Mouse (Mus musculus) layer of hippocampus, adult 11-12 months (tissue): ENCODE measurements at regions not wholly inside any gene's neighbourhood (a gene's known extent, or its start where the extent isn't known, plus 50 kb on each side); places are given as distances from the start of the nearest gene placed in this dataset.
A peak's percentile ranks its signal among the peaks of the same experiment; 100 is the strongest.

Experiments
- DNase-seq: peaks from one replicate; pipeline ENCODE4 v3.0.0; 2022; ENCODE audit warnings: low spot score

DNA sequence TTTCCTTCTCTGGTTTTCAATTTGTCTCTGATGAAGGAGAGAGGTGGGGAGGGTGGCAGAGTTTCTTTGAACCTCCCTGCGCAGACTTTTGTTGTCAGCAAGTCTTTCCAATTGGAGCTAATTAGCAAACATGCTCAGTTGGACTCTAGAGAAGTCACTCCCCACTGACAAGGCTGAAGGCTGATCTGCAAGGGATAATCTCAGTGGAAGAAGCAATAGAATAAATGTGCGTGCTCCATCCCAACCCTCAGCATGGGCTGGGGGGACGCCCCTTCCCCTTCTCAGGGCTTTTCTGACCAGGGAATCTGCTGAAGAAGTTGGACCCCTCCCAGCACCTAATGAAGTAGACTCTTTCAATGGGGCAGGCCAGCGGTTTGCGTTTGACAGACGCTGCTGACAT is 353.8 kb downstream of the Pmp22 start:
- no peak for DNase-seq

DNA sequence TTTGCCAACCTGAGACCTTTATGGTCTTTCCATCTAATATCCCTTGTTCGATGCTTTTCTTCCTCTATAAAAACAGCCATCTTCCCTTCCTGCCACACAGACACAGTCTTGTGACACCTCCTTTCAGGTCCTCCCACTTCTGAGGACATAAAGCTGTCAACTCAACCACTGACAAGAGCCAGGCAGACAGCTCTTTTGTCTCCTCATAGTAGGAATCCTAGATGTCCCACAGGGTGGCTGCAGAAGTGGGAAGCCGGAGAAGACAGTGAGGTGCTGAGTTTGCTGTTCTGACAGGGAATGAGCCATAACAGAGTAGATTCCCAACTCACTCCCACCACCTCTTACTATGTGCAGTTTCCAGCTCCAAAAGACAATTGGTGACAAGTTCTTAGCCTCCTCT is 358.4 kb downstream of the Pmp22 start:
- no peak for DNase-seq

DNA sequence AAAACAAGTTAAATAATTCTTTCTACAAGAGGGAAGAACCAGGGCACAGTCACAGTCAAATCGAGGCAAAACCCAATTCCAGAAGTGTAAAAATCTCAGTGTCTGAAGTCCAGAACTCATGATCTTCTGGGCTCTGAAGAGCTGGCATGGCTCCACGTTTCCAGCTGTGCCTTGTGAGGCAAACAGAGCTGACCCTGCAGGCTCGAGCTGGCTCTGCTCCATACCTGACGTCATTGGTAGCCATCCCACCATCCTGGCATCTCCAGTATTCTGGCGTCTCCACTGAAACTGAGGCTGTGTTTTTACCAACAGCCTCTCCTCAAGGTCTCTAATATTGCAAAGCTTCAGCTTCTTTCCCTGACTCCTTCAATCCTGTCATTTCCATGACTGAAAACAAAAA is 373.4 kb downstream of the Pmp22 start:
- DNase-seq: peak; percentile 50

DNA sequence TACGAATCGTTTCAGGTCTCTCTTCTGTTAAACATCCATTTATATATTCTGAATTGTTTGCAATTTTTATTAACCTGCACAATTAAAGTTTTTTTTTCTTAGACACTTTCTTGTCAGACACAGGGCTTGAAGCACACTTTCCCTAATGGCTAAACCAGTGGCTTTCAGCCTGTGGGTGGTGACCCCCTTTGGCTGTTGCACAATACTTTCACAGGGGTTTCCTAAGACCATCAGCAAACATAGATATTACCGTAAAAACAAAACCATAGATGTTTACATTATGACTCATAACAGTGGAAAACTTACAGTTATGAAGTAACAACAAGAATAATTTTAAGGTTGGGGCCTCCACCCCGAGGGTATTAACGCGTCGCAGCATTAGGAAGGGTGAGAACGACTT is 378.6 kb downstream of the Pmp22 start:
- DNase-seq: no peak

DNA sequence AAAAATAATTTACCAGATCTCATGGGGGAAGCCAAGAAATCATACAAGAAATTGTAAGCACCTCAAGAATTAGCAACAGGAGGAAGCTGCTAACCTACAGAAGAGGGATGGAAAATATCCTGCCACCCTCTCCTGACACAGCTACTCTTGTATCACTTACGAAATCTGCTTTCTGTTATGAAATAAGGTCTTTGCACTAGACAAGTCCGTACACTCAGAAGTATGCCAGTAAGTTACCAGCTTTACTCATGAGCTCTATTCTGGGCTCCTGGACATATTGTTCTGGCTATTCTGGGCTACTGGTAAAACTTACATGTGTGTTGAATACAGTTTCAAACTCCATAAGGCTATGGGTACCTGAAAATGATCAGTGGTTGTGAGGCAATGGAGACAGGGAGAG is 379.9 kb downstream of the Pmp22 start:
- no peak for DNase-seq

DNA sequence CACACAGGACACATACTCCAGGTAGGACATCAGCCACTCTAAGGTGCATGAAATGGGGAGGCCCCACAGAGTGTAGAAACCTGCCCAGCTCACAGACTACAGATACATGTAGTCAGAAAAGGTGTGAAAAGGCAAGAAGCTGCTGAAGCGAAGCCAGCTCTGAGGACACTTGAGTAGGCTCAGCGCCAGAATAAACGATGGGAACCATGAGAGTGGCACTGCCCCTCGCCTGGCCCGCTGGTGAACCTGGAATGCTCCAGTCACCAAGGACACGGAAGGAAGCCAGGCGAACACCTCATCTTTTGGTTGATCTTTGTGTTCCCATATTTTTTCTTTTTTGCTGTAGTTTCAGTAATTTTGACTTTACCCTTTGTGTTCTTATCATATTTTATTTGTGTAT is 381.8 kb downstream of the Pmp22 start:
- no peak for DNase-seq

DNA sequence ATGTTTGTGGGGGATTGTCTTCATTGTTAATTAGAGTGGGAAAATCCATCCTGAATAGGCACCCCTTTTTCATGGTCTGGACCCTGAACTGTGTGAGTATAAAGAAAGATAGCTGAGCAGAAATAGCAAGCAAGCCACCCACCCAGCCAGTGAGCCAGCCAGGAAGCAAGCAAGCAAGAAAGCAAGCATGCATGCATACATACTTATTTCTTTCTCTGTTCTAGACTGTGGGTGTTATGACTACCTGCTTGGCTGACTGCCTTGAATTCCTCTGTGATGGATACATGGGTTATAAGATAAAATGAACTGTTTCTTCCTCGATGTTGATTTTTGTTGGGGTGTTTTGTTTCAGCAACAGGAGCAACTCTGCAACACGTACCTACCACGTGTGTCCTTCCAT is 385.8 kb downstream of the Pmp22 start:
- no peak for DNase-seq

DNA sequence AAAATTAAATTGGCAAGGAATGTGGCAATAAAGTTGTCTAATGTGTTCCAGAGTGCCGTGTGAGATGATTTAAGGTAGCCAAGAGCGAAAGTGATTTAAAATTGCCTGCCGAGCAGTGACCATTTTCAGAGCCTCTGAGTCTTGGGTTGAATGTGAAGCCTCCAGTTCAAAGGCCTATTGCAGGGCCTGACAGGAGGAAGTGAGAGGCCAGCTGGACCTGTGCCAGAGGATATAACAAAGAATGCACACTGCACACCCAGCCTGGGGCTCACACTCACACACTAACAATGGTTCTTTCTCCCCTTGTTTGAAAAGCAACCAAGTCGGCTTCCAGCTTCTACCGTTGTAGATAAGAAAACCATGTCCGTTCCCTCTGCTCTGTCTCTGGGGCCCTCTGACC is 390.1 kb downstream of the Pmp22 start:
- DNase-seq: peak; percentile 54

DNA sequence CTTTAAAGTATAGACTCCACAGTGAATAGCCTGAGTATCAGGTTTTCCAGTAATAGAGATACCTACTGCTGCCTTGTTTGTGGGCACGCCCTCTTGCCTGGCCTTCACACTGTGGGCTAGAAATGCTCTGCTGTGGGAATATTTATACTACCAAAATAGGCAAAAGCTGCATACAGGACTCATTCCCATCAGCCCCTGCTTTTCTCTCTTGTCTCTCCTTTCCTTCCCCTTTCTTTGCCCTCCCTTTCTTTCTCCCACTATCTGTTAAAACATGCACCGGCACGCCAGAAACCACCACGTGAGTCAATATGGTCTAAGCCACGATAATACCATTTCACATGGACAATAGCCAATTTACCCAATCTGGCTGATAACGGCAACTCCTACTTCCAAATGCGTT is 395.5 kb downstream of the Pmp22 start:
- no peak for DNase-seq

DNA sequence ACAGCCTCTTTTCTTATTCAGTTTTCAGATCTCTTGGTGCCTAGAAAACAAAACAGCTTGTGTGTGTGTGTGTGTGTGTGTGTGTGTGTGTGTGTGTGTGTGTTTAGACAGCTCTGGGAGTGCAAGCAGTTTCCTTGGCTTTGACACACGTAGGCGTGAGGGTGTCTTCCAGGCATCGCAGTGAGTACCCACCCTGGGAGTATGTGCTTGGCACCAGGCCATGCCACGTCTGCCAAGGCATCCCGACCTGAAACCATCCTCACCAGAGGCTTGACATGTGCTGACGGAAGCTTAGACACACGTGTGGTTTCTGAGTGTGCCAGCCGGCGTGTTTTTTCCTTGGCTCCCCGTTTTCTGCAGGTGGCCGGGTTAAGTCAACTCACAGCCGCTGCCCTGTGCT is 396.6 kb downstream of the Pmp22 start:
- no peak for DNase-seq

DNA sequence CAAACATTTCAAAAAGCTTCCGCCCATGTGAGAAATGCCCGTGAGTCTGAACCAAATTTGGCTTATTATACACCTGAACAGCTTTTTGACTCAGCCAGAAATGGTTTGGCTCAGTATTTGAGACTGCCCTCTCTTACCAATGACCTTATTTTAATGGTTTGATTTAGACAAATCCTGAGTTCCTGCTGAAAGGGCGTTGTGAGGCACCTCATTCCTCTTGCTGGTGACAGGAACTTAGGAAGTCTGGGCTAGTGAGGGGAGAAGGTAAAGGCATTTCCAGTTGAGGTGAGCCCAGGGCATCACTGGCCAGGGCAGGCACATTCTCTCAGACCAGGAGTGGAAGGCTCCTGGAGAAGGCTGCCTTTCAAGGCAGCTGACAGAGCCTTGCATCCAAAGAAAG is 396.1 kb downstream of the Hs3st3b1 start:
- no peak for DNase-seq

DNA sequence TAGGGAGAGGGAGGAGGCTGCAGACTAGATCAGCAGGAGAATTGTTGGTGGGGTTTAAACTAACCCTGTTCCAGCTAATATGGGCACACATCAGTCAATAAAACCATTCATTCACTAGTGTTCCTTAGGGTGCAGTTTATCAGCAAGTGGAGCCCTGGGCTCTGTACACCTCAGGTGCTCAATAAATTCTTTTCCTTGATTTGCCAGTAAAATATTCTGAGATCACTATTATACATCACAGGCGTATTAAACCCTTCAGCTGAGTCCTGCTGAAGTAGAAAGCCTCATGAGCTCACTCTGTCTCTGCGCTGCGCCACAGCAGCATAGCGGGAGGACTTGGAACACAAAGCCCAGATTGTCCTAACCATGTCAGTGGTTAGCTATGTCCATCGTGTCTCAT is 389.3 kb downstream of the Hs3st3b1 start:
- no peak for DNase-seq

DNA sequence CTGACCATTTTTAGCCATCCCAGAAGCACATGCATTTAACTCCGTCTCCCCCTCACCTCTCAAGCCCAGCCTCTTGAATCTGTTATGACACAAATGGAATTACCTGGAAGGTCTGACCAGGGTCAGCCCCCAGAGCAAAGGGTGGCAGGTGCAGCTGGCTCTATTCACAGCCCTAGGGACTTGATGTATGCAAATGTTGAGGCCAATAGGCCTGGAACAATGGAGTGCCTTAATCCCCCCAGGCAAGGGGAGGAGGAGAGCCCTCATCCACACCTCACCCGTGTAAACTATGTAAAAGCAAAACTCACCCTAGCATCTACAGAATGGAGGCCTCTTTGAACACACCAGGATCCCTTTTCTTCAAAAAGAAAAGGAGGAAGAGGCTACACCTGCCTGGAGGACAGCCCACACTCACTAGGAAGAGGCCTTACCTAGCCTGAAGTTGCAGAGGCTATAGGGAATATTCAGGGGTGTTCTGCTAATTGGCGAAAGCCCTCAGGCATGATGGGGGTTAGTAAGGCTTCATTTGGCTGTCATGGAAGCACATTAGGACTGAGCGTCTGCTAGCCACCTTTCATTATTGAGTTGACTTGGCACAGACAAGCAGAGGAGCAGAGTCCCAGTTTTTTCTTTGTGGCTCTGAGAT is 388.4 kb downstream of the Hs3st3b1 start:
- DNase-seq: no peak

DNA sequence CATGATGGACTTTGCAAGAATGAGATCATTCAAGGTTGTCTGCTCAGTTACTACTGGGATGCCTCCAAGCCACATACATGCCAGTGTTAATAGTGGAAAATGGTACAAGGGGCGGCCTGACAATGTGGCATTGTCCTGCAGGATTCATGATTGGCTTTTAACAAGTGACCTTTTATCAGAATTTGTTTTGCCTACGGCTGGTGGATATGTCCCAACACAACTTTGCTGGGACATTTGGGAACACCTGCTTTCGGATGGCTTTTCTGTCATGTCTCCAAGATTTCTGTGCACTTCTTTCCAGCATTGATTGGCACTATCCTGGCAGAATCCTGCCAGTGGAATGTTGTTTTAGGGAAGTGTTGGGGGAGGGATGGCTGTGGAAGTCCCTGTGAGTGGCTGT is 384.4 kb downstream of the Hs3st3b1 start:
- peak; percentile 5 for DNase-seq

DNA sequence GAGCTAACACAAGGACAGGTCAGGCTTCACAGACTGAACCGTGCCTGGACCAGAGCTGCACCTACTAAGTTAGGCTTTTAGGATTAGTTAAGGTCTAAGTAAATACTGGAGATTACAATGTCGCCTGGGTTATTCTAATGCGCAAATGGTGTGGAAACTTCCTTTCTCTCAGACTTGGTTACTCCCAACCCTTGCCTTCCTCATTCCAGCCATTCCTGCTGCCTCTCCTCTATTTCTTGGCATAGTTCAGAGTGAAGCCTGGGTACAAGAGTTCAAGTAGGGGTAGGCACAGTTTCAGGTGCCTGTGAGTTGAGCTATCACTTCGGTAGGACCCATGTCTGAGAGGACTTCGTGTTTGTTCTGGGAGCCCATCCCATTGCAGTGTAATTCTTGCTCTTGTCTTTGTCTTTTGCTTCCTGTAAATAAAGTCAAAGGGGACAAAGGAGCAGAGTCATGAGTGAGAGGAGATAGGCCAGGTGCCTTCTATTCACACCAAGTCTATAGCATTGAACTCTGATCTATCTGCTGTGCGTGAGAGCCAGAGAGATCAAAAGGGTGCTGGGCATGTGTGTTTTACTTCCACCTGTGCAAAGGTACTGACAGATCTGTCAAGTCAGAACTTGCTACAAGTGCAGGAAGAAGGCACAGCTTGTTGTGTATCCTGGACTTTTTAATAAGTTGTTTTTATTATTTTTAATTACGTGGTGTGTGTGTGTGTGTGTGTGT is 378.0 kb downstream of the Hs3st3b1 start:
- no peak for DNase-seq

DNA sequence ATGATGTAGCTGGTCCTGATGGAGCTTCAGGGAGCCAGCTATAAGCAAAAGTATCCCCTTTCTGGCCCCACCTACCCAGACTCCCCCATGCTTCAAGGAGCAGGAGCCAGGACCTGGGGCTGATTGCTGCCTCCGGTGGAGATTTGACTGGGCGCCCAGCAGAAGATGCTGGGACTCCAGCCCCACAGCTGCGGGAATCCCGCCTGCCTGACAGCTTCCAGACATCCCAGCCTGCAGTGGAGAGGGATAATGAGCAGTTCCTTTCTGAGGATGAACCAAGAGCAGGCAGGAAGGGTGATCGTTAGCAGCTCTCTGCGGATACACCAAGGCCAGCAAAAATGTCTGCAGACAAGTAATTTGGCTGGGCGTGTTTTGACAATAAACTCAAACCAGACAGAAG is 376.6 kb downstream of the Hs3st3b1 start:
- DNase-seq: no peak

DNA sequence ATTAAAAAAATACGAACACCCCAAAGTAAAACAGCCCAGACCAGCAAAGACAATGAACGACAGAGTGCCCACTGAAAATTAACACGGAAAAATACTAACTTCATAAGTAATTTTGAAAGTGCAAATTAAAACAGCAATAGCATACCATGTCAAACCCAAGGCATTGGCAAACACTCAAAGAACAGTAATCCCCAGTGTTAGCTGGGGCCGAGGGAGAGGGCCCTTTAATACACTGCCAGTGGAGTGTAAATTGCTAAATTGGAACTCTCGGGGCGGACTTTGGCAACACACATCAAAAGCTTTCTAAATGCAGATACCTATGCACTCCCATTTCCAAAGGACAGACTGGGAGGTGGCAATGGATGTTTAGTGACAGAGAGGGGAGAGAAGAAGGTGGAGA is 361.6 kb downstream of the Hs3st3b1 start:
- no peak for DNase-seq

DNA sequence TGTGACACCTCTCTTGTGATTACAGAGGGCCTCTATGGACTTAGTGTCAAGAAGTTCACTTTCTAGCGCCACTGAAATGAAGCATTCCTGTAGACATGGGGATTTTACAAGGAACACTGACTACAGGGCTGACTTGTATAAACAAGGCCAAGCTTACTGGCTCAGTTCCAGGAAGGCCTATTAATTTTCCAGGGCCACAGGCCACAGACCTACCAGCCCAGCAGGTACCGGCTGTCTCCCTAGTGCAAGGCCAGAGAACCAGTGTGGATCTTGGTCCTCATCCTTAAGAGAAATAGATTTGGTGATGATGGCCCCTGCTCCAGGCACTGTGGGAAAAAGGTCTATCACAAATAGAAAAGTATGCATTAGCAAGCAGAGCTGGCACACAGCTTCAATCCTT is 359.4 kb downstream of the Hs3st3b1 start:
- no peak for DNase-seq

DNA sequence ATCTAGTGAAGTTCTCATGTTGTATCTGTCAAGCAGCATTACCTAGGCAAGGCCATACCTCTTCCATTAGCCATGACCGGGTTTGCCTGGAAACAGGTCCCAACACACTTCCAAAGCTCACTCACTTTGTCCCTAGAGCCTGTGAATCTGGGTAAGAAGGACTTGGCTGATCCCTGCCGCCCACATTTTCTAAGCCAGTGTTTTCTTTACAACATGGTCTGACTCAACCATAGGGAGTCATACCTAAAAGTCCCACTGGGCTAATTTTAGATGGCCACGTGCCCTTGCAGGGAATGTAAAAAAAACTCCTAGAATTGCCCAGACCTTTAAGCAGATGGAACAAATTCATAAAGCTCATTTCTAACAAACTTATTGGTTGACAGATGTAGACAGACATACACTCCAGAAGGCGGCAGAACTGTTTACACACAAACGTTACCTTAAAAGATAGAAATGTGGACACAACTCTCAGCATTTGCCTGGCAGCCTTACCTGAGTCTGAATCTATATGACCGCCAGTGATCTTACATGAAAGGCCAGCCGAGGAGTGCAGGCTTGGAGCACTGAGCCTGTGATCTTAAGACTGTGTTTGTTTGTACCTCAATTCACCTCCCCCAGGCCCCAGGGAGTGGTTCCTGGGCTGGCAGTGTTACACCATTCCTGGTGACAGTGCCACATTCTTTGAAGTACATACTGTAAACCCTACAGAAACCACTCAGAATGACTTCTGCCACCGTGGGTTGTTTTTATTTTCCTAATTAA is 356.4 kb downstream of the Hs3st3b1 start:
- DNase-seq: no peak

DNA sequence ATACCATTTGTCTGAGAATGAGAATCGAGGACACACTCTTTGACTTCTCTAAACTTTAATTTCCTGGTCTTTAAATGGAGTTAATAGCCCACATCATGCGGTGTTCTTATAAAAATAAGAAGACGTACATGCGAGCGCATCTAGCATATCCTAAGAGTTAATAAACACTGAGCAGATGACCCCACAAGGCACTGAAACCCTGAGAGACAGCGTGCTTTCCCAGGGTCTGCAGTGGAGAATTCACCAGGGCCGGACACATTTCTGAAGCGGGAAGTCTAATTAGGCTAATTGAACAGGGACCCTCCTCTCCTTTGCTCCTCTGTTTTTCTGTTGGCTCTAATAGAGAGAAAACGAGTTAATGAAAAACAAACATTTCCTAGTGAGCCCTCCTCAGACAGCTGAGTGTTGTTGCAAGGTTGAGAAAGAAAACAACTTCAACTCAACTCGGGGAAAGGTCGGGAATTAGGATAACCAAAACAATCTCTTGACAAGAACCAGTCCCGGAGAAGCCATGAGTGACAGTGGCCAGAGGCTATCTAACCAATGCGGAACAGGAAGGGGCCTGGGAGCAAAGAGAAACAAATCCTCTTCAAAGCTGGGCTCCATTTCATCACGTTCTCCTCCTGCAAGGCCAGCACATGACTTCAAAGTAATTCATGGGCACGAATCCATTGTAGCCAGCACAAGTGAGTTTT is 352.2 kb downstream of the Hs3st3b1 start:
- no peak for DNase-seq

DNA sequence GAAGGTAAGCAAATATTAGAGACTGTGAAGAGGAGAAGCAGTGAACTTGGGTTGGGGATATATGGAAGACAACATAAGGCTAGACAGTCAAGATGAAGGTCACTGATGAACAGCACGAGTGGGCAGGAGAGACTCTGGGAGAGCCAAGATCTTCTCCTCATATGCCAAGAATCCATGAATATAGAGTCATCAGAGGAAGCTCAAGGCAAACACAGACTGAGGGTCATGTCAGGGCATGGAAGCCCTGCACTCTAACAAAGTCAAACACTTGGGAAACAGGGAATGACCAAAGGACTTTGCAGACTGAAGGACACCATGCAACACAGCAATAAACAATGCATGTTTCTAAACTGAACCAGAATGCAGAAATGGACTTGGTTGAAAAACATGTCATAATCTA is 351.4 kb downstream of the Hs3st3b1 start:
- no peak for DNase-seq

DNA sequence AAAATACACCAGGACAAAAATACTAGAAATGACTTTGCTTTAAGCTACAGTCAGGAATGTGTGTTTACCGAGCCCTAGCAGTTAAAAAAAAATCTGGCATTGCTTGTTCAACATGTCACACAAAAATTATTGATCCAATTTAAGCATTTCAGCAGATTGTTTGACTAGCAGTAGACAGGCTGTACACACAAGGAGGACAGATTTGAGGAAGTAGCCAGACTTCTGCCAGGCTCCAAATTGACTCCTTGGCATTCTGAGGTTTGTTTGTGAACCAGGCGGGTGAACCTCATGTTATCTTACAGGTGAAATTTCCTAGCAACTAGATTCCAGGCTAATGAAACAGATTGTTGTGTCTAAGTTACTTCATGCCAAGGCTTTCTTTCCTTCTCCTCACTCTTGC is 348.8 kb downstream of the Hs3st3b1 start:
- DNase-seq: peak; percentile 5

DNA sequence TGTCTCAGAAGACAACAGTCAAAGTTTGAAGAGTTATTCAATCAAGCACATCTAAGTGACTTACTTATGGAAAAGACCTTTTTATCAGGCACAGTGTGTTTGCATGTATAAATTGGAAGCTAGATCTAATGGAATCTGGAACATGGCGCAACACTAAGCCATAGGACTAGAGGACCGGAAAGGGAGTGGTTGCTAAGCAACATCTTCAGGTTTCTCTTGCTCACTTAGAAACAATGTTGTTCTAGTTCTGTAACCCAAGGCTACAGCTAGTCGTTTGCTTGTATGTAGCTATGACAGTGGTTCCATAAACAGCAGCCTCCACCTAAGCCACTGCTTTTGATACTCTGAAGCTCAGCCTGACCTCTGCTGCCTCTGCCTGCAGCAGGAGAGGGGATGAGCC is 338.8 kb downstream of the Hs3st3b1 start:
- DNase-seq: no peak
